Mouse (Mus musculus): Measurements from ENCODE around the gene Ppp1r14a.
A peak's percentile ranks its signal among the peaks of the same experiment; 100 is the strongest.

Gene Ppp1r14a

DNA sequence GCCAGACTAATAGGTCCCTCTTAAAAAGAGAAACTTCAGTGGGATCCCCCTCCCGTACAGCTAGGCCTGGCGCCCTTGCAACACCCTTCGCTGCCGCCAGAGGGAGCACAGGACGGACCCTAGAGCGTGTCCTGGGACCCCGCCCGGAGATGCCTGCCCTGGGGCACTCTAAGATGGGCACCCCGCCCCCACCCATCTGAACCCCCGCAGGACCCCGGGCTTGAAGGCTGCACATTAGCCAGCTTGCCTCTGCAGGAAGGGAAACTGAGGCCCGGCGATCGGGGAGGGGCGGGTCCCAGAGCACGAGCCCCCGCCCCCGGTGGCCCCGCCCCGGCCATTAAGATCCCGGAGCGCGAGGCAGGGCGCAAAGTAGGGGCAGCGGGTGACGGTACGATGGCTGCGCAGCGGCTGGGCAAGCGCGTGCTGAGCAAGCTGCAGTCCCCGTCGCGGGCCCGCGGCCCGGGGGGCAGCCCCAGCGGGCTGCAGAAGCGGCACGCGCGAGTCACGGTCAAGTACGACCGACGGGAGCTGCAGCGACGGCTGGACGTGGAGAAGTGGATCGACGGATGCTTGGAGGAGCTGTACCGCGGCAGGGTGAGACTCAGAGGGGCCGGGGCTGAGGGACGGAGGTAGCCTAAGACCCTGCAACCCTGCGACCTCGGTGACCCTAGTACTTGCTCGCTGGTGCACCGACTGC, at the start of gene Ppp1r14a:
TSS of gene Ppp1r14a (plus strand) at position 367 of the 697 bp plus-strand sequence.
- peak in 1 of 2 experiments; percentile 44 for DNase-seq (ENCODE audit: low spot score in 2 of 2)

DNA sequence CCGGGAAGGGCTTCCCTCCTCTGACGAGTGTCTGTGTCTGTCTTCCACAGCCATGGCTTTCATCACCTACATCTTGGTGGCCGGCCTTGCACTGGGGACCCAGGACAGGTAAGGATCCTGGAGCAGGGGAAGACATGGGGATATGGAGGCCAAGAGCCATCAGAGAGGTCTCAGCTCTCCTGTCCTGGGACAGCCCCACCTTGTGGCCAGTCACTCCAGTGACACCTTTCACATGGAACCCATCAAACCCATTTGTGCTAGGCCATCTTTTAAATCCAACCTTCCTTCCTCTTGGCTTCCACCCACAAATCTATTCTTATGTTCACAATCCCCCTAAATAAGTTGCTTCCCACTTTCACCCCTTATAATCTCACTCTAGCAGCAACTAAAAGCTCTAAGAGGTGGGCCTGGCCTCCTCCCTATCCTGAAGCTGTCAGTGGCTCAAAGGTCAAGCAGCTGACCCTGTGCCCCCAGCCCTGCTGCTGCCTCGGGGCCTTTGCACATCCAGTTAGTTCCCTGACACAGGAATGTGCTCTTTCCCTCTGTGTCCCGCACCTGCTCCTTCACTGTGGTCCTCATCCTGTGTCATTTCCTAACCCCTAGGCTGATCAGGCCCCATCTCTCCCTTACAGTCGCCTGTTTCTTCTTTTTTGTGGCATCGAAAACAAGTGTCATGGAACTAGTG, 44.2 kb upstream of the Ppp1r14a start:
- DNase-seq (ENCODE audit: low spot score in 2 of 2), result no peak

DNA sequence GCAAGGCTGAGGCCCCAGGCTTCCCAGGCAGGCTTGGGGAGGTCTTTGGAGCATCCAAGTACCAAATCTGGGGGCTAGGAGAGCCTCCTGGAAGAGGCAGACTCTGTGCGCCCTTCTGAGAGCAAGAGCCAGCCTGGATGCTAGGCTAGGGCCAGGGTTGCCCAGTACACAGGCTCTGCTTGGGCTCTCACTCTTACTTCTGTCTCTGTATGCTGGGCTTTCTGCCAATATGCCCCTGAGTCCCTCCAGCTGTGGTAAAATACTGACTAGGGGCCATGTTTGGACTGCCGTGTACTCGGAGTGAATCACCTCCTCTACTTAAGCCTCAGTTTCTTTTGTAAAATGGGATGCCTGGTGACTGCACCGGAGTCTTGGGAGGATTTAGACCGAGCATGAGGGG, 43.1 kb upstream of the Ppp1r14a start:
- DNase-seq (ENCODE audit: low spot score in 2 of 2), result no peak

DNA sequence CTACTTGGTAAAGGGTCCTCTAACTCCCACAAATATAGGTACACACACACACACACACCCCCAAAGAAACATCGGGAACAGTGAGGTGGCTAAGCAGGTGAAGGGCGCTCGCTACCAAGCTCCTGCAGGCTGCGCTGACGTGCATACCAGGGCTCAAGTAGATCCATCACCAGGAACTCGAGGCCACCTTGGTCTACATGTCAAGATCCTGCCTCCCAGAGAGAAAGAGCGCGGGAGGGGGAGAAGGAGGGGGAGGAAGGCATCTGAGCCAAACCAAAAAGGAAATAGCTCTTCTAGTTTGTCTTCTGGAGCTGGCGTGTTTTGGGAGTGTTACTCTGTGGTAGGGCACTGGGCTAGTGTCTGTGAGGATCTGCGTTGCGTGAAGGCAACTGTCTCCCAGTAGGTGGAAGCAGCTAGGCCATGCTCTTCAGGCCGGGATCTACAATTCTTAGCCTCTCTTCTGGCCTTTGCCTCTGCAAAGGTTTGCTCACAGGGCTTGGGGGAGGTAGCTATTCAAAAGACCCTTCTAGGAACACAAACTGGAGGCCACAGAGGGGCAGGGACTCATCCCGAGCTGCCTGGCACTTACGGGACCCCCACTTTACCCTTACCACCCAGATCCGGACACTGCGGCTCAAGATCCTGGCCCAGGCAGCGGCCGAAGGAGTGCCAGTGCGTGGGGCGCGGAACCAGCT, 42.3 kb upstream of the Ppp1r14a start:
- DNase-seq (ENCODE audit: low spot score in 2 of 2), result no peak

- DNase-seq (ENCODE audit: low spot score in 2 of 2), result peak in 1 of 2 experiments; percentile 79
Observed at GRCm38 (mm10) chr7:29247314-29247700, 41.8 kb upstream of the Ppp1r14a start.

- no peak for DNase-seq (ENCODE audit: low spot score in 2 of 2)
Observed at GRCm38 (mm10) chr7:29247706-29248105, 41.4 kb upstream of the Ppp1r14a start.

GRCm38 (mm10) chr7:29248261-29248841, 40.8 kb upstream of the Ppp1r14a start, which contains the start of gene 2200002D01Rik:
Gene 2200002D01Rik (minus strand): TSS chr7:29248466.
- no peak for DNase-seq (ENCODE audit: low spot score in 2 of 2)

DNA sequence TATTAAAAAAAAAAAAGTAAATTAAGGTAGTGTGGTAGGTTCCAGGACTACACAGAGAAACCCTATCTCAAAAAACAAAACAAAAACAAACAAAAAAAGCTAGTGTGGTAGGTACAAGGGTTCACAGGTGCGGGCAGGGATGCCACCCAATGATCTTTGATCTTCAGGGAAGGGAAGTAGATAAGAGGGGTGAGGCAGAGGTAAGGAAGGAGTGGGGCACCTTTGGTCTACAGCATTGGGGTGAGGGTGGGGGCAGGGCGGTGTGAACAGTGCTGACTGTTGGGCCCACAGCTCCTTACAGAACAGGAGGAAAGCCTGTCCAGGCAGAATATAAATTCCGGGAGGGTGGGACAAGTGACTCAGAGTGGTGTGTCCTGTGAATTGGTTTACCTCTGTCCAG, 37.9 kb upstream of the Ppp1r14a start:
- DNase-seq (ENCODE audit: low spot score in 2 of 2), result no peak

DNA sequence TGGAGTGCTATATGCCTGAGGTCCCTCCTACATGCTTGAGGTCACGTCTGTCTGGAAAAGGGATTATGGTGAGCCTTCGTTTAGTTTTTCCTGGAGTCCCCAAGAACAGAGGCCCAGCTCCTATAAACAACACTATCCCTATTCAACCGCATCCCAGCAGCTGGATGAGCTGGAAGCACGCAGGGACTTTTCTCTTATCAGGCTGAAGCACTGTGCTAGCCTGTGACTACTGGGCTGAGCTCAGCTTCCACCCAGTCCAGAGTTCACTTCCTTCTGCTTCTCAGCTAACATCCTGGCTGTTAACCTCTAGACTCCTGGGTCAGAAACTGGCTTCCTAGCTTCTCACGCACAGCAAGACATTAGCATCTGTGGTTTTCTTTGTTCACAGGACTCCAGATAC, 35.3 kb upstream of the Ppp1r14a start:
- no peak for DNase-seq (ENCODE audit: low spot score in 2 of 2)

DNA sequence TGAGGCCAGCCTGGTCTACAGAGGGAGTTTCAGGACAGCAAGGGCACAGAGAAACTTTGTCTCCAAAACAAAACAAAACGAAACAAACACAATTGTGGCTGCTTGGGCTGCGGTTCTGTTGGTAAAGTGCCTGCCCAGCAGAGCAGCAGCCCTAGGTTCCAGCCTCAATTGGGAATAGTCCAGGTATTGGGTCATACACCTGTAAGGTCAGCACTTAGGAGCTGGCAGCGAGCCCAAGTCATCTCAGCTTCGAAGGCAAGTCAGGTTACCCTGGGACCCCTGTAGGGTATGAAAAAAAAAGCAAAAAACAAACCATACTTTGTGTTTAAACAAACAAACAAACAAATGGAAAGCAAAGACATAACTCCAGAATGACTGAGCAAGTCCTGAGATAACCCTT, 33.2 kb upstream of the Ppp1r14a start:
- DNase-seq (ENCODE audit: low spot score in 2 of 2), result no peak

DNA sequence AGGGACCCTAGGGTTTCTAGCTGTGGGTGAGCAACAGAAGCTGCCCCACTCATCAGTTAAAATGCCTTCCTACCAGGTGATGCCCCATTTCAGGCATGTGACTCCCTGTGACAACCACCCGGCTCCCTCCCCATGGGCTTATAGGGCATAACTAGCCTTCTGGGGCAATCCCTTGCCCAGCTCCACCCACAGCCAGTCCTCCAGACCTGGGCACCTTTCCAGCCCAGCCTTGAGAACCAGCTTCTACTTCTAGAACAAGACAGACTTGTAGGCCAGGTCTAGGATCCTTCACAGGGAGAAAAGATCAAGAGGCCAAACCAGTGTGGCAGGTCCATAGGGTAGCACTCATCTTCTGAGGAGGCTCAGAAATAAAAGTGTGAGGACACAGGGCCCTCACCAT, 31.7 kb upstream of the Ppp1r14a start:
- no peak for DNase-seq (ENCODE audit: low spot score in 2 of 2)

- DNase-seq (ENCODE audit: low spot score in 2 of 2), result no peak
Observed at GRCm38 (mm10) chr7:29259781-29260730, 29.1 kb upstream of the Ppp1r14a start.

GRCm38 (mm10) chr7:29262151-29262550, 27.0 kb upstream of the Ppp1r14a start:
- DNase-seq (ENCODE audit: low spot score in 2 of 2), result no peak

DNA sequence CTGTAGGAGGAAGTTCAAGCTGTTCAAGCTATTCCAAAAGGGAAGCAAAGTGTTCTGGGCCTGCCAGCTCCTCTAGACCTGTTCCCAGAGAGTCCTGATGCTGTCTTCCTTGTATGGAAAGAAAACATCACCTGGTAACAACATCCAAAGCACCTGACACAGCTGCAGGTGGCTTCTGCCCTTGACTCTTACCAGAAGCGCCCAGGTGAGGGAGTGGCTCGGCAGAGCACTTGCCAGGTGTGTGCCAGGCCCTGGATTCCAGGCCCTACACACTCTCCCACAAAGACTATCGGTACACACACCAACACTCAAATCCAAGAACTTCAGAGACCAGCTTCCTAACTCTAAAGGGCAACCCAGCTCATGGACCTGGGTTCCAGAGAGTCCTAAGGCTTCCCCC, 25.3 kb upstream of the Ppp1r14a start:
- no peak for DNase-seq (ENCODE audit: low spot score in 2 of 2)

DNA sequence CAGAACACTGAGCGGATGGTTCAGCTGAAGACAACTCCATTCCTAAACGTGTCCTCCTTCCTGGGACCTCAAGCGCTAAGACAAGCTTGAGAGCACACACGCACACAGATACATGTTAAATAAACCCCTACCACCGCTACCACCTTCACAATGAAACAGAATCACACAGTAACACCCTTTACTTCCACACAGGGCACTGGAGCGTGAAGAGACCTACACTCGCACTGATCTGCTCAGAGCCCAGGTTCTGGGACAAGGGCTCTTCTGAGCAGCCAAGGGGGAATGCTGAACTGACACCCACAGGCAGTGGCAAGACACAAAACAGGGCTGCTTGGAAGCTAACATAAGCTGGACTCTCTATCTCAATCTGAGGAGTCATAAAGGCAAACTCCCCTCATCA, 23.5 kb upstream of the Ppp1r14a start:
- no peak for DNase-seq (ENCODE audit: low spot score in 2 of 2)

GRCm38 (mm10) chr7:29266931-29267330, 22.2 kb upstream of the Ppp1r14a start:
- no peak for DNase-seq (ENCODE audit: low spot score in 2 of 2)

DNA sequence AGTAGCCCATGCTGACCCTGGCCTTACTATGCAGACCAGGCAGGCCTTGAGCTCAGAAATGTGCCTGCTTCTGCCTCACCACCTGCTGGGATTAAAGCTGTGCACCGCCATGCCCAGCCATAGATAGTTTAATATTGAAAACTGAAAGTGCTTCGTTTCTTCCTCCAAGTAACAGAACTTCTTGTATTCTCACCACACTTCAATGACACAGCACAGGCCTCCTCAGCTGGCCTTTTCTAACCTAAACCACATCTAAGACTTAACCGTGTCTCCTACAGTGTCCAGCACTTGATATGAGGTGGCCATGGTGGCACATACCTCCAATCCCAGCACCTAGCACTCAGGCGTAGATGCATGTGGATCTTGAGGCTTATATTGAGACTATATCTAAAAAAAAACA, 18.7 kb upstream of the Ppp1r14a start:
- DNase-seq (ENCODE audit: low spot score in 2 of 2), result no peak

DNA sequence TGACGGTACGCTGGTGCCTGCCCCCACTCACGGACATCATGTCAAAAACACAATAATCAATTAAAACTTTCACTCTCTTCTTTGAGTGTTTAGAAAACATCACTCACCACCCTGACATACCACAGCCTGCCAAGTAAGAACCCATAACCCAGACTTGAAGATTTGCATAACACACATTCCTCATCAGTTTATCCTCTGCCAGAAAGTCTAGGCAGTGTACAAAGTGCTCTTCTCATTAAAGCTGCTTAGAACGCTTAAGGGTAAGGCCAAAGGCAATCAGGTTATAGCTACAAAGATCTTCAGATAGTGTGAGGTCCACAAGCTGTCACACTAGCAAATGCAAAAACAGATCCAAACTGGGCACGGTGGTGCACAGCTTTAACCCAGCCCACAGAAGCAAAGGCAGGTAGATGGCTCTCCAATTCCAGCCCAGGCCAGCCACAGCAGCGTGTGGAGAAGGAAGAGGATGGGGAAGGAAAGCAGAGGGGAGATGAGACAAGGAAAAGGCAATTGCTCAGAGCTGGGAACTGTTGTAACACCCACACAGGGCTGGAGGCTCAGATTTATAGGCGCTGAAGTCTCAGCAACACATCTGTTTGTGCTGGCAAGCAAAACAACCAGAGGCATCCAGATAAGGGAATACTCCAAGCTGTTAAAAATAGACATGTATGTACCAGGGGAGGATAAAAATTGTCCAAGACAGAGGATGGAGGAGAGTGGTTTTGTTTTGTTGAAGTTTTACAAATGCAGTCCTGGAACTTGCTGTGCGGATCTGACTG, 17.2 kb upstream of the Ppp1r14a start:
- DNase-seq (ENCODE audit: low spot score in 2 of 2), result peak in 1 of 2 experiments; percentile 63

GRCm38 (mm10) chr7:29276715-29277114, 12.4 kb upstream of the Ppp1r14a start:
- DNase-seq (ENCODE audit: low spot score in 2 of 2), result no peak

DNA sequence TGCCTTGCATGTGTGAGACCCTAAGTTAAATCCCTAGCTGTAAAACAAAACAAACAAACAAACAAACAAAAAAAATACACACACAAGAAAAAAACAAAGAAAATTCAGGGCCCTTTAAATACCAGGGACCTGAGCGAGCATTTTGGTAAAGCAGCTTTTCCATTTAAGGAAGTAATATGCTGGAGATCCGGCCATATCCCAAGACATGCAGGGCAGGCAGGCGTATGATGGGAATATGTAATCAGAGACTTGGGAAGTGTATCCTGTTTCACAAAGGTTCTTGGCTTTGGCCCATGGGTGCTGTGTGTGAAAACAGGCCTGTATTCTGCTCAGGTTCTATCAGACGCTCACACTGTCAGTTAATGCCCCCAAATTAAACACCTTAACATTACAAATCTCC, 11.6 kb upstream of the Ppp1r14a start:
- no peak for DNase-seq (ENCODE audit: low spot score in 2 of 2)
